Mouse (Mus musculus): ENCODE data around the gene Lif.

Gene Lif

DNA sequence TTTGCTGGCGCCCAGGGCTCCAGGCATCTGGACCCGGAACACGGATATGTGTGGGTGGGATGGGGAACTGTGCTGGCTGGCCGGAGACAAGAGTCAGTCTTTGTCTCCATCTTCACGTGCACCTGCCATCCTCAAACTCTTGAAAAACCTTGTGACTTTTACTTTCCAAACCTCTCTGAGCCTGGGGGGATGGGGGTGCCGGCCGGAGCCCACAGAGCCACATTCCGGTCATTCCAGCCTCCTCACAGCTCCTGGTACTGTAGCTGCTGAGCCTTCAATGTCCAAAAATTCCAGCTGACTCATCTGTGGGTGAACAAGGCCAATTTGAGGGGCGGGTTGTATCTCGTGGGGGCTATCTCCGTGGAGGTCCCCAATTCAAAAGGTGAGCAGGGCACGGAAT, 41.8 kb downstream of the Lif start:
- DNase-seq (ENCODE audit: low spot score): no peak

DNA sequence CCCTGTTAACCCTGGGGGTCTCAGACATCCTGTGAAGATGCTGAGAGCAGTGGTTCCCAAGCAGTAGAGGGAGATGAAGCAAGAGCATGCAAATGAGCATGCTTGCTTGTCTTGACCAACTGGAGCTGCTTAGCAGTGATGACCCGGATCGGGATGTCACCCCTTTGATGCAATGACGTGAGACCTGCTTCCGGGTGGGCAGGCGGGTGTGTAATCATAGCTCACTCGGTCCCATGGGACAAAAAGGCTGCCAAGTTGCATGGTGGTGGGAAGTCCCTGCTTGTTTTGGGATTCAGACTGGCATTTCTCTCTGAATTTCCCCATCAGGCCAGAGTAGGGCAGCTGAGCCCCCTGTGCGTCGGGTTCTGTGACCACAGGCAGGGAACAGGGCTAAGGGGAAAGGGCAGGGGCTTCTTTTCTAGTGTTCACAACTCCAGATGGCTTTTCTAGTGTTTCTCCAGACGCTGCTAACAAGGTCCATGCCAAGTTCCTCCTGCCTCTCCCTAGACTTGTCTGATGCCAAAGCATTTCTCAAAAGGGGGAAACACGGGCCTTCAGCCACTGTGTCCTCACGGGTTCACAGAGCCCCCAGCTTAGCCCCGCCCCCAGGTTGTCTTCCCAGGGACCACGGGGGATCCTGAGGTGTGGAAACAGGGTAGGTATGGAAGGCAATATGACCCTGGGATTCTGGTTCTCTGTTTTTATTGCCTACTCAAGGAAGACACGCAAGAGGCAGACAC, 42.5 kb downstream of the Lif start:
- no peak for DNase-seq (ENCODE audit: low spot score)

GRCm38 (mm10) chr11:4300683-4301082, 43.3 kb downstream of the Lif start:
- DNase-seq (ENCODE audit: low spot score): no peak

DNA sequence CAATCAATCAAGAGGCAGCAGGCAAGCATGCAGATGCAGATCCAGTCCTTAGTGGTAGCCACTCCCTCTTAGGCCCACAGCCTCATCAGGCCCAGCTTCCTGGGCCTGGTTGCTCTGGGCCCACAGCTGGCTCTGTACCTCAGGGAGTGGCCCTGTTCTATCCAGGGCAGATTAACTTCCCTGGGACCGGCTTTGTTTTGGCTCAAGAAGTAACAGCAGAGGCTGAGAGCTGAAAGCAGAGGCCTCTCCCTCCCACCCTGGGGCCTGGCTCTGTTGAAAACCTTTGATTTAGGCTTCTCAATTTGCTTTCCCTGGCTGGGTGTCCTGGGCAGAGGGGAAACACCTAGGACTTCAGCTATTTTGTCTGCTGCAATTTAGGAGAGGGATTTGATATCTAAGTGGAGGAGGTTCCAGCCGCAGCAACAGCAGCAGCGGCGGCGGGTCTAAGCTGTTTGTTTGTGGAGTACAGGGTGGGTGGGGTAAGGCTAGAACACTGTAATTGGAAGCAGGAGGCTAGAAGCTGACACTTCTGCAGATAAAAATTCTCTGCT, 45.1 kb downstream of the Lif start:
- DNase-seq (ENCODE audit: low spot score): peak; percentile 45

DNA sequence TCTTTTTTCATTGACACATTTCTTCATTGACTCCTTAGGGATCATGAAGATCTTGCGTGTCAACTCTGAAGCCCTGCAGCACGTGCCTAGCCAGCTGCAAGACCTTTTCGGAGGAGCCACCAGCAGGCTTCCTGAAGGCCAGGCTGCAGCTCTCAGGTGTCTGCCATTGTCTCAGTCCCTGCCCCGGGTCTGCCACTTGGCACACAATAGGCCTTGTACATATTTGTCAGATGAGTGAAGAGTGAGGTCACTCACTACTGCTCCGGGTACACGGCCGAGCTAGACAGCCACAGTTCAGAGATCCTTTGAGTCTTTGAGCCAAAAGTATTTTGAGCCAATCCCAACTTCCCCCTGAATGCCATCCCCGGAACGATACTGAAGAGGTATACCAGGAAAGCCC, 45.7 kb downstream of the Lif start:
- DNase-seq (ENCODE audit: low spot score): no peak

- no peak for DNase-seq (ENCODE audit: low spot score)
Observed at GRCm38 (mm10) chr11:4304203-4304602, 46.8 kb downstream of the Lif start.

- no peak for DNase-seq (ENCODE audit: low spot score)
Observed at GRCm38 (mm10) chr11:4305090-4305489, 47.7 kb downstream of the Lif start.

- DNase-seq (ENCODE audit: low spot score): no peak
Observed at GRCm38 (mm10) chr11:4306086-4306485, 48.7 kb downstream of the Lif start.

DNA sequence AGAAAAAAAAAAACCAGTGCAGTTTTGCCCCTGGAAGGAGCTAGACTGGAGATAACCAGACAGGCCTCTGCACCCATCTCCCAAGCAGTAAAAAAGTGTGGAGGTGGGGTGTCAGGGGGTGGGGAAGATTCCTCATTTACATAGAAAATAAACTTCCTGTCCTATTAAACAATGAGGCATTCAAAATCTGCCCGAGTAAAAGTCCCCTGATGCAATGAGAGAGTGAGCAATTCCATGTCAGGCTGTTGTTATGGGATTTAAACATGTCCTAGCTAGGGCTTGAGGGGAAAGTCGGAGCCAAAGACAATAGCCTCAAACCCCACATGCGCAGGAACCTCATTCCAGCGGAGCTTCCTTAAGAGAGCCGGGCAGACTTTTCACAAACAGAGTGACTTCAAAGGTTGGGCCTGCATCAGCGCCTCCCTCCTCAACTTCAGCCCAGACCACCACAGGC, 50.7 kb downstream of the Lif start:
- no peak for DNase-seq (ENCODE audit: low spot score)

- DNase-seq (ENCODE audit: low spot score): no peak
Observed at GRCm38 (mm10) chr11:4308514-4309450, 51.4 kb downstream of the Lif start.

- DNase-seq (ENCODE audit: low spot score): no peak
Observed at GRCm38 (mm10) chr11:4309613-4310012, 52.3 kb downstream of the Lif start.

DNA sequence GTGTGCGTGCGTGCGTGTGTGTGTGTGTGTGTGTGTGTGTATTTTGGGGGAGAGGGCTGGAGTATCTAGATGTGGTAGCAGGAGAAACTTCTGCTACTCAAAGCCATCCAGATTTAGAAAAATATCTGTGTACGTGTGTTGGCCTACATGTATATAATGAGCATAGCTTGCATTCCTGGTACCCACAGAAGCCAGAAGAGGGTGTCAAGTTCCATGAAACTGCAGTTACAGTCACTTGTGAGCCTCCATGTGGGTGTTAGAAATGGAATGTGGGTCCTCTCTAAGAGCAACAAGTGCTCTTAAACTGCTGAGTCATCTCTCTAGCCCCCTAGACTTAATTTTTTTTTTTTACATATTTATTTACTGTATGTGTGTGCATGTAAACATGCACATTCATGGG, 53.0 kb downstream of the Lif start:
- DNase-seq (ENCODE audit: low spot score): no peak

GRCm38 (mm10) chr11:4312180-4312579, 54.8 kb downstream of the Lif start:
- DNase-seq (ENCODE audit: low spot score): no peak

DNA sequence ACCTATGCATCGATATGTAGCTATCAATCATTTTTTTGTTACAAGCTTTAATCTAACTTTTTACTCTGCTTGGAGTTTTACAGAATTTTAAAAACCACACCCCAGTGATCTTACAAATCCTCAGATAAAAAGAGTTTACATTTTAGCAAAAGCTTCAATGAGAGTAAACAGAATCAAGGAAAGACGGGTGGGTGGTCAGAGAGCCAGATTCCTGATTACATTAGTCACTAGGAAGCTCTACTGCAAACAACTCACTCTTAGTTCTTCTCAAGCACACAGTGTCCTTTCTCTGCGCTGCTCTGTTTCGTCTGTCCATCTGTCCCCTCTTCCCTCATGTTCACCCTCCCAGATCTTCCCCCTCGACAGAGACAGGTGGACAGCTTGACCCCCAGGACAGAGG, 59.9 kb downstream of the Lif start:
- no peak for DNase-seq (ENCODE audit: low spot score)

- no peak for DNase-seq (ENCODE audit: low spot score)
Observed at GRCm38 (mm10) chr11:4318011-4318410, 60.7 kb downstream of the Lif start.

DNA sequence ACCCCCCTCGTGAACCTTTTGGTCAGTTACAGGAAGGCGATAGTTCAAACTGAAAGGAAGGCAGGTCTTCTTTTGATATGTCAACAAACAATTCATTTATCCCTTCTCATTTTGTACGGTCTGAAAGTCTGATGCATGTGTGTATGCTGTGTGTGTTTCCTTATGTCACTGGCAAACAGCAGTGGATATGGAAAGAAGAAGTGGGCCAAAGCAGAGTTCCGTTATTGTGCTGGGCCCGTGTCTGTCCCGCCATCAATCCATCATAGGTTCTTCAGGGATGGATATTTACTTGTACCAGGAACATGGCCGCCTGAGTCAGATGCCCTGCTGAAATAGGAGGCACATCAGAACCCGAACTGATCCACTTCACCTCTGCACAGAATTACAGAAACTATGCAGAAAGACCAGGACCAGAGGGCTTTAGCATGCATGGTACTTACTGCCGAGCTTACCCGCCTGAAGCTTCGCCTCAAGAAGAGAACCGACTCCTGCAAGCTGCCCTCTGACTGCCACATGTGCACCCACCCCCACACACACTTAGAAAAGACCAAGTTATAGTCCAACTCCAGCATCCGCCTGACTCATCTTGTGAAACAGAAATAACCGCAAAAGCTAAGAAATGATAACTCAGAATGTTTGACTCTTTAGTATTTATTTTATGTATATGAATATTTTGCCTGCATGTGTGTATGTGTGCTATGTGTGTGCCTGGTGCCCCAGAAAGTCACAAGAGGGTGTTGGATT, 62.0 kb downstream of the Lif start:
- DNase-seq (ENCODE audit: low spot score): no peak

GRCm38 (mm10) chr11:4320876-4321275, 63.5 kb downstream of the Lif start:
- DNase-seq (ENCODE audit: low spot score): no peak

All from ovary, postnatal 14 days (tissue).